Mouse (Mus musculus): ENCODE measurements at regions not wholly inside any gene's neighbourhood (a gene's known extent, or its start where the extent isn't known, plus 50 kb on each side); places are given as distances from the start of the nearest gene placed in this dataset.

DNA sequence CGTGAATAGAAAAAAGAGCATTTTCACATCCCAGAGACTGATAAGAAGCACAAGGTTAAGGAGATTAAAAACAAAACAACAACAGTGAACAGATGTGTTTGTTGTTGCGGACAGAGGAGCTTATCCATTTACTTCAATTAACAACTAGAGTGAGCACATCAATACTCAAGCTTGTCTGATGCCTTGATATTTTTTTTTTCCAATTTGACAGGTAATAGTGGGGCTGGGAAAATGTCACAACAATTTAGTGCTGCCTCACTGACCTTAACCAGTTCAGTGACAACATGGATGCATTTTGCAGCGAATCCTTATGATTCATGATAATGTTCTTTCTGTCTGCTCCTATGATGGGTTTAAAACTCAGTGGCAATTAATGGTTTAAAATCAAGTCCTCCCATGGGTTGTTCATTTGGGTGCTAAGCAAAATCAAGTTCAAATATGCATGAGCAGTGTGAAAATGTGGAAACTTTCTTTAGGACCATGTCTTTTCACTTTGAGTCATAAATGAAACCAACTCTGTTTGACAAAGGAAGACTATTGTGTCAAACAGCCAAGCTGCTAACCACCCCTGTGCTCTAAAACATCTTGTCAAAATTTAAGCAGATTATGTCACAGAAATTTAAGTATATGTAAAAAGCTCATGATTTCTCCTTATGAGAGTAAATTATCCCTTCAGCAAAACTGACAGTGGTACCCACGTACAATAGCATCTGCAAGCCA lies 641.0 kb downstream of the Car8 start:
- dilution Hi-C loops (cut with MboI; ENCODE audit: extremely low pct_ligation_motif_present, extremely low pct_unique_long_range_greater_than_20kb, low sequenced_read_pairs) (no loop called here), in situ Hi-C loops (cut with MboI; ENCODE audit: low pct_ligation_motif_present, low pct_unique_long_range_greater_than_20kb, low sequenced_read_pairs) (no loop called here)
- H3K36me3 ChIP-seq (replicated peaks in 1 of 2; ENCODE audit: control insufficient read depth in 1 of 2, insufficient read depth in 1 of 2, low read length in 1 of 2), result no peaks in the 10 kb centered on the region
- no peaks in the 10 kb centered on the region for H3K27me3 ChIP-seq (replicated peaks)
- no peak overlapping the region for H3K27ac ChIP-seq (ENCODE audit: insufficient read depth, low read depth)
- H3K9ac ChIP-seq (ENCODE audit: insufficient read depth, low read depth), result no peak overlapping the region
- H3K79me2 ChIP-seq (replicated peaks; ENCODE audit: control insufficient read depth, extremely low read depth, insufficient read depth, poor library complexity, severe bottlenecking), result no peaks in the 10 kb centered on the region
- peak; percentile 90 for TF ChIP-seq IRF4 (IDR thresholded peaks at IDR 0.05; ENCODE audit: low read depth, low read length)
- peak; percentile 56 for TF ChIP-seq JUN (IDR thresholded peaks at IDR 0.05; ENCODE audit: insufficient read depth, low read depth, low read length)
- peak; percentile 85 for TF ChIP-seq JUND (conservative IDR thresholded peaks at IDR 0.05; ENCODE audit: low read depth, low read length)
- no peak for TF ChIP-seq GABPA (IDR thresholded peaks at IDR 0.05; ENCODE audit: insufficient replicate concordance, low read depth, low read length)
- peak; percentile 78 for TF ChIP-seq EP300 (IDR thresholded peaks at IDR 0.05; ENCODE audit: low read length)
- no peak overlapping the region for H3K4me3 ChIP-seq (replicated peaks in 1 of 3; ENCODE audit: low read depth in 2 of 3, low read length in 2 of 3, poor library complexity in 1 of 3)
- DNase-seq (ENCODE audit: extremely low read depth), result peak; percentile 40
- H3K4me2 ChIP-seq (ENCODE audit: insufficient read depth, low read depth, poor library complexity, severe bottlenecking), result peak overlapping the region; percentile 44; the same call in 1 of the 2 replicates
- no peaks in the 10 kb centered on the region for H3K9me3 ChIP-seq (replicated peaks; ENCODE audit: low read length)
- H3K4me1 ChIP-seq (ENCODE audit: control insufficient read depth in 1 of 2, insufficient read depth in 2 of 2), result peaks cover 3 to 17% of the 10 kb centered on the region in 2 experiments; a peak in 3 of 4 replicates

DNA sequence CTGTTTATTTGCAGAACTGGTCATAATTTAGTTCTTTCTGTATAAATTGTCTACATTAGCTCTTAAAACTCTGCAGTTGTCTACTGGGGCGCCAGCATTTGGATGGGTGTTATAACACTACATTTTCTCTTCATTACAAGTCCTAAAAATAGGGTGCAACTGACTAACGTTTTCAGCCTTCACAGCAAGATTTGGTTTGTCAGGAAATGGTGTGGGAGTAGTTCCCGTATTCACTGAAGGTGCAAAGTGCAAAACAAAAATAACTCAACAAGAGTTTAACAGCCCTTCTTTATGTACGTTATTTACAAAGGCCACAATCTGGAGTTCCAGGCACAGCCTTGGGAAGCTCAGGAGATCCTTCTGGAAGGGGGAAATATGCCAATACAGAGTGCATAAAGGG lies 642.7 kb downstream of the Car8 start:
- Histone ChIP-seq H3K79me2 (replicated peaks; ENCODE audit: control insufficient read depth, extremely low read depth, insufficient read depth, poor library complexity, severe bottlenecking) (no peaks in the 10 kb centered on the region), H3K4me3 (replicated peaks in 1 of 3; ENCODE audit: low read depth in 2 of 3, low read length in 2 of 3, poor library complexity in 1 of 3) (no peak overlapping the region), H3K27ac (ENCODE audit: insufficient read depth, low read depth) (no peak overlapping the region), H3K36me3 (replicated peaks in 1 of 2; ENCODE audit: control insufficient read depth in 1 of 2, insufficient read depth in 1 of 2, low read length in 1 of 2) (no peaks in the 10 kb centered on the region), H3K4me2 (ENCODE audit: insufficient read depth, low read depth, poor library complexity, severe bottlenecking) (no peak overlapping the region), H3K9me3 (replicated peaks; ENCODE audit: low read length) (no peaks in the 10 kb centered on the region), H3K4me1 (ENCODE audit: control insufficient read depth in 1 of 2, insufficient read depth in 2 of 2) (peaks cover 3 to 17% of the 10 kb centered on the region in 2 experiments; a peak in 3 of 4 replicates), H3K9ac (ENCODE audit: insufficient read depth, low read depth) (no peak overlapping the region), H3K27me3 (replicated peaks) (no peaks in the 10 kb centered on the region)
- DNase-seq (ENCODE audit: extremely low read depth), result no peak
- TF ChIP-seq ZNF384 (IDR thresholded peaks at IDR 0.05; ENCODE audit: low read depth, low read length) (no peak), UBTF (IDR thresholded peaks at IDR 0.05; ENCODE audit: low read depth, low read length) (no peak), BHLHE40 (IDR thresholded peaks at IDR 0.05; ENCODE audit: low read depth, low read length) (no peak), EP300 (IDR thresholded peaks at IDR 0.05; ENCODE audit: low read length) (no peak), CHD1 (IDR thresholded peaks at IDR 0.05; ENCODE audit: low read depth, low read length) (no peak), SIN3A (IDR thresholded peaks at IDR 0.05; ENCODE audit: low read length) (no peak), MAFK (IDR thresholded peaks at IDR 0.05; ENCODE audit: insufficient replicate concordance, low read length) (no peak), ETS1 (conservative IDR thresholded peaks at IDR 0.05; ENCODE audit: low read depth, low read length) (no peak), TBP (conservative IDR thresholded peaks at IDR 0.05; ENCODE audit: low read depth, low read length) (no peak), GABPA (IDR thresholded peaks at IDR 0.05; ENCODE audit: insufficient replicate concordance, low read depth, low read length) (no peak), MXI1 (IDR thresholded peaks at IDR 0.05; ENCODE audit: low read depth, low read length) (no peak), CTCF (conservative IDR thresholded peaks at IDR 0.05 in 1 of 2, IDR thresholded peaks at IDR 0.05 in 1 of 2; ENCODE audit: low read depth in 2 of 2, low read length in 2 of 2) (no peak), NELFE (IDR thresholded peaks at IDR 0.05; ENCODE audit: low read depth, low read length) (no peak), ZC3H11A (IDR thresholded peaks at IDR 0.05; ENCODE audit: low read depth, low read length) (no peak), JUN (IDR thresholded peaks at IDR 0.05; ENCODE audit: insufficient read depth, low read depth, low read length) (no peak), ELF1 (IDR thresholded peaks at IDR 0.05; ENCODE audit: low read depth, low read length) (no peak), ZMIZ1 (IDR thresholded peaks at IDR 0.05; ENCODE audit: low read depth, low read length) (no peak), MAX (IDR thresholded peaks at IDR 0.05; ENCODE audit: low read length) (no peak), MEF2A (IDR thresholded peaks at IDR 0.05; ENCODE audit: borderline replicate concordance, low read depth, low read length) (no peak)
- dilution Hi-C loops (cut with MboI; ENCODE audit: extremely low pct_ligation_motif_present, extremely low pct_unique_long_range_greater_than_20kb, low sequenced_read_pairs), result no loop called here
- in situ Hi-C loops (cut with MboI; ENCODE audit: low pct_ligation_motif_present, low pct_unique_long_range_greater_than_20kb, low sequenced_read_pairs), result no loop called here

All from CH12.LX (cell line).